Mouse (Mus musculus) spleen, adult 2 months (tissue): ENCODE measurements around the gene Gse1.

Experiments
- CTCF ChIP-seq: fragments of 200-500 bp; IDR thresholded peaks from 2 replicates; pipeline ENCODE4 v1.5.1; 2011; ENCODE audit warnings: mild to moderate bottlenecking, inconsistent platforms; ENCODE audit not compliant: insufficient read depth, insufficient read length, insufficient replicate concordance; ENCODE audit errors: extremely low read depth
- POLR2A ChIP-seq: fragments of 200-500 bp; IDR thresholded peaks from 2 replicates; pipeline ENCODE4 v1.6.1; 2011; ENCODE audit warnings: low read depth, low read length, inconsistent platforms

- TF ChIP-seq POLR2A (no peak), CTCF (no peak)
Observed at GRCm38 (mm10) chr8:120626461-120626860, 398.2 kb downstream of the Gse1 start.
